21 mouse cellular contexts compared by ENCODE assay signal in genomic region chr19:3996106-3996505, GRCm38 (mm10). TPM values are rescaled to one million over a fixed set of nuclear protein-coding genes. Genes with fewer than 3 reads are reported as not detected.
DNase-seq lines count a peak whose midpoint lies in the region; ATAC-seq and TF ChIP-seq lines count a peak whose summit lies in the region.
"Had no signal": no experiment of that assay in that cellular context is flagged by ENCODE, and none has a peak within 500 bp of the region (broad histone marks: within the 10 kb centered on the region; RNA-seq: fewer than 3 reads in every experiment).

No protein-coding gene starts in this region.

- H3K4me3 ChIP-seq in hindbrain, embryonic 10.5 days = no peak overlapping the region
- H3K4me3 ChIP-seq in hindbrain, embryonic 11.5 days (ENCODE audit: low read depth, low read length) = no peak overlapping the region
- H3K4me3 ChIP-seq in lung, postnatal 0 days (ENCODE audit: low read depth, low read length) = no peak overlapping the region
- H3K4me3 ChIP-seq: embryonic facial prominence, embryonic 15.5 days; erythroblast, embryonic 14.5 days; forebrain, embryonic 10.5 days; heart, embryonic 13.5 days had no signal

- TF ChIP-seq EP300 in lung, postnatal 0 days (IDR thresholded peaks at IDR 0.05) = no peak

- 75% methylated on average over 7 of the region's 7 CpGs for WGBS in hindbrain, embryonic 10.5 days
- WGBS in hindbrain, embryonic 11.5 days = 75% methylated on average over 7 of the region's 7 CpGs
- 48% methylated on average over 7 of the region's 7 CpGs for WGBS in lung, postnatal 0 days

- 0 out of 2 replicates have a peak overlapping the region, but pooled peaks have one; percentile 12 for H3K27ac ChIP-seq in hindbrain, embryonic 10.5 days
- no peak overlapping the region for H3K27ac ChIP-seq in hindbrain, embryonic 11.5 days (ENCODE audit: low read depth, low read length)
- H3K27ac ChIP-seq in lung, postnatal 0 days (ENCODE audit: low read length) = 0 out of 2 replicates have a peak overlapping the region, but pooled peaks have one; percentile 51
- H3K27ac ChIP-seq: embryonic facial prominence, embryonic 15.5 days; forebrain, embryonic 10.5 days; heart, embryonic 13.5 days; hindbrain, embryonic 14.5 days had no signal

- no peak for TF ChIP-seq CTCF in lung, postnatal 0 days (IDR thresholded peaks at IDR 0.05)

- H3K4me2 ChIP-seq in hindbrain, embryonic 11.5 days (replicated peaks; ENCODE audit: low read depth, low read length) = no peak overlapping the region
- H3K4me2 ChIP-seq in lung, postnatal 0 days (replicated peaks; ENCODE audit: low read depth, low read length) = no peak overlapping the region
- H3K4me2 ChIP-seq: embryonic facial prominence, embryonic 15.5 days; heart, embryonic 13.5 days; hindbrain, embryonic 14.5 days had no signal

- H3K27me3 ChIP-seq in hindbrain, embryonic 10.5 days (ENCODE audit: insufficient read depth, poor library complexity, severe bottlenecking) = peaks cover 10% of the 10 kb centered on the region; the same call in 1 of the 2 replicates
- no peaks in the 10 kb centered on the region for H3K27me3 ChIP-seq in hindbrain, embryonic 11.5 days (ENCODE audit: control insufficient read depth, insufficient read depth, low read length)
- no peaks in the 10 kb centered on the region for H3K27me3 ChIP-seq in lung, postnatal 0 days (replicated peaks; ENCODE audit: insufficient read depth, low read length)
- H3K27me3 ChIP-seq: embryonic facial prominence, embryonic 15.5 days had no signal

- ATAC-seq in hindbrain, embryonic 11.5 days (ENCODE audit: low FRiP score) = no peak
- no peak for ATAC-seq in lung, postnatal 0 days
- ATAC-seq: forebrain, embryonic 14.5 days had no signal

- H3K36me3 ChIP-seq in hindbrain, embryonic 10.5 days = no peaks in the 10 kb centered on the region
- H3K36me3 ChIP-seq in hindbrain, embryonic 11.5 days (ENCODE audit: control insufficient read depth, insufficient read depth, low read length) = no peaks in the 10 kb centered on the region
- no peaks in the 10 kb centered on the region for H3K36me3 ChIP-seq in lung, postnatal 0 days (ENCODE audit: insufficient read depth, low read length)
- H3K36me3 ChIP-seq: embryonic facial prominence, embryonic 15.5 days; forebrain, embryonic 10.5 days; heart, embryonic 13.5 days had no signal

- no peaks in the 10 kb centered on the region for H3K9me3 ChIP-seq in hindbrain, embryonic 10.5 days
- H3K9me3 ChIP-seq in hindbrain, embryonic 11.5 days (ENCODE audit: control insufficient read depth, low read length) = no peaks in the 10 kb centered on the region
- H3K9me3 ChIP-seq in lung, postnatal 0 days (ENCODE audit: low read length) = no peaks in the 10 kb centered on the region
- H3K9me3 ChIP-seq: embryonic facial prominence, embryonic 15.5 days; forebrain, embryonic 10.5 days; heart, embryonic 13.5 days had no signal

- no peak for DNase-seq in hindbrain, embryonic 10.5 days (ENCODE audit: low spot score)
- DNase-seq in hindbrain, embryonic 11.5 days (ENCODE audit: low spot score) = no peak
- no peak for DNase-seq in lung, postnatal 0 days (ENCODE audit: low spot score)
- DNase-seq in lung, postnatal 14 days = no peak
- peak; percentile 21 for DNase-seq in 416B (ENCODE audit: low read depth)
- no peak for DNase-seq in right cerebral cortex, adult 18-20 months
- DNase-seq: adrenal gland, postnatal 10 days; cerebellum, adult 11 months; cerebellum, adult 8-10 months; cerebellum, postnatal 14 days; embryo, embryonic 11 days; gastrocnemius, postnatal 14 days; heart, postnatal 4 days had no signal

- no peak overlapping the region for H3K9ac ChIP-seq in hindbrain, embryonic 11.5 days (ENCODE audit: low read depth, low read length)
- no peak overlapping the region for H3K9ac ChIP-seq in lung, postnatal 0 days (replicated peaks; ENCODE audit: low read depth)
- H3K9ac ChIP-seq: embryonic facial prominence, embryonic 15.5 days; heart, embryonic 13.5 days; hindbrain, embryonic 14.5 days had no signal

- peaks cover 45% of the 10 kb centered on the region for H3K4me1 ChIP-seq in hindbrain, embryonic 10.5 days (replicated peaks)
- H3K4me1 ChIP-seq in hindbrain, embryonic 11.5 days (replicated peaks; ENCODE audit: control insufficient read depth, insufficient read depth, low read length) = peaks cover under 1% of the 10 kb centered on the region
- H3K4me1 ChIP-seq in lung, postnatal 0 days (ENCODE audit: insufficient read depth, low read depth, low read length) = peaks cover 12% of the 10 kb centered on the region; the same call in 1 of the 2 replicates

RNA-seq across cellular contexts. Expression of gene Tbx10, which starts 3.6 kb away (rescaled TPM):
- 0.88 and 2.6 TPM in 2 replicates for polyA plus RNA-seq in hindbrain, embryonic 10.5 days (2016; fragmentation: Nextera tagmentation; extraction: Ambion mirVana)
- 0.70 and 2.3 TPM in 2 replicates for polyA plus RNA-seq in hindbrain, embryonic 11.5 days (2014; fragmentation: Nextera tagmentation; extraction: Ambion mirVana)
- not detected in 2 replicates for polyA plus RNA-seq in lung, postnatal 0 days (2015; fragmentation: Nextera tagmentation; extraction: Ambion mirVana)
- polyA plus RNA-seq: embryonic facial prominence, embryonic 11.5 days; embryonic facial prominence, embryonic 15.5 days; erythroblast, embryonic 14.5 days; forebrain, embryonic 10.5 days; forebrain, embryonic 14.5 days; heart, embryonic 13.5 days; heart, postnatal 0 days had no signal

RNA-seq across cellular contexts. Expression of gene Nudt8, which starts 4.3 kb away (rescaled TPM):
- 20.1 and 22.6 TPM in 2 replicates for polyA plus RNA-seq in hindbrain, embryonic 10.5 days (2016; fragmentation: Nextera tagmentation; extraction: Ambion mirVana)
- polyA plus RNA-seq in hindbrain, embryonic 11.5 days (2014; fragmentation: Nextera tagmentation; extraction: Ambion mirVana) = 14.6 and 19.5 TPM in 2 replicates
- 27.0 and 28.5 TPM in 2 replicates for polyA plus RNA-seq in lung, postnatal 0 days (2015; fragmentation: Nextera tagmentation; extraction: Ambion mirVana)

RNA-seq across cellular contexts. Expression of gene Gm49405, which starts 4.3 kb away (rescaled TPM):
- polyA plus RNA-seq in hindbrain, embryonic 10.5 days (2016; fragmentation: Nextera tagmentation; extraction: Ambion mirVana) = 3.0 and 3.1 TPM in 2 replicates
- polyA plus RNA-seq in hindbrain, embryonic 11.5 days (2014; fragmentation: Nextera tagmentation; extraction: Ambion mirVana) = 1.5 and 1.6 TPM in 2 replicates
- polyA plus RNA-seq in lung, postnatal 0 days (2015; fragmentation: Nextera tagmentation; extraction: Ambion mirVana) = 1.1 TPM in 2 replicates

RNA-seq across cellular contexts. Expression of gene Doc2g, which starts 7.0 kb away (rescaled TPM):
- polyA plus RNA-seq in hindbrain, embryonic 10.5 days (2016; fragmentation: Nextera tagmentation; extraction: Ambion mirVana) = 3.0 and 3.8 TPM in 2 replicates
- polyA plus RNA-seq in hindbrain, embryonic 11.5 days (2014; fragmentation: Nextera tagmentation; extraction: Ambion mirVana) = 1.5 and 1.9 TPM in 2 replicates
- polyA plus RNA-seq in lung, postnatal 0 days (2015; fragmentation: Nextera tagmentation; extraction: Ambion mirVana) = 1.9 and 2.0 TPM in 2 replicates

RNA-seq across cellular contexts. Expression of gene Acy3, which starts 9.7 kb away (rescaled TPM):
- 2.6 and 2.9 TPM in 2 replicates for polyA plus RNA-seq in hindbrain, embryonic 10.5 days (2016; fragmentation: Nextera tagmentation; extraction: Ambion mirVana)
- polyA plus RNA-seq in hindbrain, embryonic 11.5 days (2014; fragmentation: Nextera tagmentation; extraction: Ambion mirVana) = 2.5 and 2.8 TPM in 2 replicates
- polyA plus RNA-seq in lung, postnatal 0 days (2015; fragmentation: Nextera tagmentation; extraction: Ambion mirVana) = 14.9 and 15.7 TPM in 2 replicates
- polyA plus RNA-seq: erythroblast, embryonic 14.5 days had no signal
